Mouse (Mus musculus) midbrain, postnatal 0 days (tissue): ENCODE data around the gene Dicer1. TPM values are rescaled to one million over a fixed set of nuclear protein-coding genes. Genes with fewer than 3 reads are reported as not detected.

Experiments used
- ATAC-seq: fragments of 200-750 bp; cut with Nextera tagmentation; 2 replicates; pipeline ENCODE4 v1.8.0; 2017; ENCODE audit warnings: moderate number of reproducible peaks, mild to moderate bottlenecking, moderate TSS enrichment, moderate library complexity; ENCODE audit not compliant: low FRiP score
- DNase-seq: peaks from one replicate; pipeline ENCODE4 v3.0.0-alpha.2; 2015; ENCODE audit warnings: low spot score
- H3K27ac ChIP-seq: fragments of 300-500 bp; sonication (generic); 2 replicates; pipeline ENCODE4 v1.5.1; 2014; ENCODE audit warnings: low read depth, mild to moderate bottlenecking, low read length, mixed read lengths
- H3K27me3 ChIP-seq: fragments of 300-500 bp; sonication (generic); 2 replicates; pipeline ENCODE4 v1.6.1; 2014; ENCODE audit warnings: low read length, control low read depth, mixed read lengths; ENCODE audit not compliant: insufficient read depth
- H3K36me3 ChIP-seq: fragments of 300-500 bp; sonication (generic); 2 replicates; pipeline ENCODE4 v1.6.1; 2014; ENCODE audit warnings: low read length, control low read depth, mixed read lengths; ENCODE audit not compliant: insufficient read depth
- H3K4me1 ChIP-seq: fragments of 300-500 bp; sonication (generic); 2 replicates; pipeline ENCODE4 v1.6.1; 2014; ENCODE audit warnings: mild to moderate bottlenecking, control low read depth, antibody characterized with exemption, low read length, mixed read lengths; ENCODE audit not compliant: insufficient read depth
- H3K4me2 ChIP-seq: fragments of 300-500 bp; sonication (generic); 2 replicates; pipeline ENCODE4 v1.6.1; 2014; ENCODE audit warnings: low read depth, mild to moderate bottlenecking, low read length, mixed read lengths; ENCODE audit not compliant: poor library complexity, severe bottlenecking
- H3K4me3 ChIP-seq: fragments of 300-500 bp; sonication (generic); 2 replicates; pipeline ENCODE4 v1.5.1; 2014; ENCODE audit warnings: low read depth, mild to moderate bottlenecking, low read length, moderate library complexity
- H3K9ac ChIP-seq: fragments of 300-500 bp; sonication (generic); replicated peaks from 2 replicates; pipeline ENCODE4 v1.6.1; 2014; ENCODE audit warnings: mild to moderate bottlenecking, low read length, moderate library complexity, mixed read lengths; ENCODE audit not compliant: poor library complexity, severe bottlenecking
- H3K9me3 ChIP-seq: fragments of 300-500 bp; sonication (generic); 2 replicates; pipeline ENCODE4 v1.6.1; 2016; ENCODE audit warnings: low read length, control low read depth
- CTCF ChIP-seq: IDR thresholded peaks from 2 replicates; pipeline ENCODE4 v1.5.1; 2016; ENCODE audit warnings: antibody characterized with exemption, mild to moderate bottlenecking
- WGBS: fragments of 180-500 bp; shearing (Covaris S2); extraction: QIAGEN DNeasy Blood & Tissue Kit; methylation state at CpG from one replicate; pipeline ENCODE4 v1.1.7; 2014; 5-methylcytosine and 5-hydroxymethylcytosine counted together
- polyA plus RNA-seq: library from polyadenylated mRNA; unstranded; fragments of >200 nt; fragmentation: Nextera tagmentation; extraction: Ambion mirVana; gene quantifications from 2 replicates; pipeline ENCODE4 v1.2.1, GENCODE M21; 2015
- total RNA-seq: library from RNA; depleted of rRNA; stranded (reverse); fragments of >200 nt; gene quantifications from 2 replicates; pipeline ENCODE4 v1.2.3, GENCODE M21; 2014

Dicer1 gene
- total and polyA plus RNA-seq, 2 experiments from 2014 or later, result 28.4 to 38.9 TPM

- H3K36me3 ChIP-seq, result peaks cover 53% of the 10 kb centered on the region
These were observed 52.0 kb downstream of the Dicer1 start for GRCm38 (mm10) chr12:104699753-104700152.

GRCm38 (mm10) chr12:104695514-104695913 is 56.2 kb downstream of the Dicer1 start:
- Histone ChIP-seq H3K27me3 (no peaks in the 10 kb centered on the region), H3K9me3 (no peaks in the 10 kb centered on the region), H3K4me3 (no peak overlapping the region), H3K9ac (no peak overlapping the region), H3K36me3 (peaks cover 34% of the 10 kb centered on the region), H3K4me1 (no peaks in the 10 kb centered on the region), H3K27ac (no peak overlapping the region), H3K4me2 (no peak overlapping the region)
- no peak for ATAC-seq
- WGBS, result 75% methylated on average over 2 of the region's 2 CpGs
- DNase-seq, result no peak
- no peak for TF ChIP-seq CTCF

More at GRCm38 (mm10) chr12:104699753-104700152, 52.0 kb downstream of the Dicer1 start:
- peak; percentile 67 for DNase-seq
- no peak for ATAC-seq
- no peak overlapping the region for H3K4me3 ChIP-seq
- no peak overlapping the region for H3K9ac ChIP-seq
- no peaks in the 10 kb centered on the region for H3K4me1 ChIP-seq
- no peaks in the 10 kb centered on the region for H3K9me3 ChIP-seq
- peak; percentile 72 for TF ChIP-seq CTCF
- WGBS, result 39% methylated on average over 8 of the region's 8 CpGs
- no peak overlapping the region for H3K27ac ChIP-seq
- H3K27me3 ChIP-seq, result no peaks in the 10 kb centered on the region
- H3K4me2 ChIP-seq, result no peak overlapping the region

- ATAC-seq (no peak), DNase-seq (peak; percentile 6)
- 41% methylated on average over 12 of the region's 12 CpGs for WGBS
- Histone ChIP-seq H3K4me2 (no peak overlapping the region), H3K27ac (no peak overlapping the region; the same call in 1 of the 2 replicates), H3K9me3 (no peaks in the 10 kb centered on the region), H3K4me1 (no peaks in the 10 kb centered on the region), H3K36me3 (peaks cover 46% of the 10 kb centered on the region), H3K27me3 (no peaks in the 10 kb centered on the region), H3K9ac (no peak overlapping the region), H3K4me3 (no peak overlapping the region)
- no peak for TF ChIP-seq CTCF
These were observed 58.9 kb downstream of the Dicer1 start for GRCm38 (mm10) chr12:104692864-104693263.

- peaks cover 36% of the 10 kb centered on the region for H3K36me3 ChIP-seq
These were observed 61.3 kb downstream of the Dicer1 start for GRCm38 (mm10) chr12:104690412-104690811.

GRCm38 (mm10) chr12:104688870-104689269 is 62.9 kb downstream of the Dicer1 start:
- WGBS, result 89% methylated on average over 11 of the region's 11 CpGs
- Histone ChIP-seq H3K9me3 (no peaks in the 10 kb centered on the region), H3K4me2 (no peak overlapping the region), H3K9ac (no peak overlapping the region), H3K27me3 (no peaks in the 10 kb centered on the region), H3K4me1 (no peaks in the 10 kb centered on the region), H3K27ac (no peak overlapping the region), H3K36me3 (peaks cover 25% of the 10 kb centered on the region), H3K4me3 (no peak overlapping the region)
- TF ChIP-seq CTCF, result no peak
- ATAC-seq, result no peak
- DNase-seq, result no peak

More at GRCm38 (mm10) chr12:104690412-104690811, 61.3 kb downstream of the Dicer1 start:
- no peak for TF ChIP-seq CTCF
- WGBS, result 85% methylated on average over 7 of the region's 7 CpGs
- ATAC-seq (no peak), DNase-seq (no peak)
- Histone ChIP-seq H3K9ac (no peak overlapping the region), H3K4me2 (no peak overlapping the region), H3K27ac (no peak overlapping the region), H3K4me1 (no peaks in the 10 kb centered on the region), H3K27me3 (no peaks in the 10 kb centered on the region), H3K4me3 (no peak overlapping the region), H3K9me3 (no peaks in the 10 kb centered on the region)

- Histone ChIP-seq H3K27me3 (no peaks in the 10 kb centered on the region), H3K9me3 (no peaks in the 10 kb centered on the region), H3K27ac (no peak overlapping the region), H3K9ac (no peak overlapping the region), H3K4me2 (no peak overlapping the region), H3K4me1 (no peaks in the 10 kb centered on the region), H3K36me3 (peaks cover 10% of the 10 kb centered on the region), H3K4me3 (no peak overlapping the region)
- DNase-seq (no peak), ATAC-seq (no peak)
- 85% methylated on average over 8 of the region's 8 CpGs for WGBS
- no peak for TF ChIP-seq CTCF
These were observed 67.3 kb downstream of the Dicer1 start for GRCm38 (mm10) chr12:104684411-104684931.
